Mouse (Mus musculus): ENCODE measurements at regions not wholly inside any gene's neighbourhood (a gene's known extent, or its start where the extent isn't known, plus 50 kb on each side); places are given as distances from the start of the nearest gene placed in this dataset.

DNA sequence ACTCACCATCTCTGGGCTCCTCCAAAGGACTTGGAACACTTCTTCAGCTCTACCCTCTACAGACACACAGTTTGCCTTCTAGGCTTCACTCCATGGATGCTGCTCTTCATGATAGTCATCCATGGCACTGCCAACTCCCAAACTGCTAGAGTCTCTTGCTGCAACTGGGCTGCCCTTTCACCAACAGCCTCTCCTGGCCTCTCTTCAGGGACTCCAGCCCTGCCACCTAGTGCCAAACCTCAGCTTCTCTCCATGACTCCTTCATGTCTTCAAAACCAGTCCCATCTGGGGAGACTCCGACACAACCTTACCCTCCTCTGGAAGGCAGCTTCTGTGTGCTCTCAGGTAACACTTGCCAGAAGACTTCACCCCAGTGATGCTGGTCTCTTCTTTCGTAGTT lies 164.9 kb upstream of the Plxnc1 start:
- WGBS, result 89% methylated on average over 2 of the region's 2 CpGs
- Histone ChIP-seq H3K27me3 (ENCODE audit: control insufficient read depth, insufficient read depth, low read depth, low read length) (no peaks in the 10 kb centered on the region), H3K4me1 (ENCODE audit: control insufficient read depth, insufficient read depth, low read length) (no peaks in the 10 kb centered on the region; the same call in 1 of the 2 replicates), H3K27ac (ENCODE audit: low read length) (no peak overlapping the region), H3K9me3 (replicated peaks; ENCODE audit: control insufficient read depth, low read length, poor library complexity, severe bottlenecking) (no peaks in the 10 kb centered on the region), H3K4me3 (ENCODE audit: low read depth, low read length) (no peak overlapping the region), H3K36me3 (ENCODE audit: control insufficient read depth, insufficient read depth, low read length) (no peaks in the 10 kb centered on the region), H3K4me2 (ENCODE audit: low read length) (no peak overlapping the region), H3K9ac (ENCODE audit: low read depth, low read length) (no peak overlapping the region)
- ATAC-seq, result no peak

- no peak overlapping the region; the same call in 1 of the 2 replicates for H3K27ac ChIP-seq (ENCODE audit: low read length)
- WGBS, result 19% methylated on average over 3 of the region's 3 CpGs
- H3K4me2 ChIP-seq (ENCODE audit: low read length), result no peak overlapping the region
- ATAC-seq, result peak; percentile 73; the same call in 1 of the 2 replicates
- no peaks in the 10 kb centered on the region for H3K9me3 ChIP-seq (replicated peaks; ENCODE audit: control insufficient read depth, low read length, poor library complexity, severe bottlenecking)
- H3K9ac ChIP-seq (ENCODE audit: low read depth, low read length), result no peak overlapping the region
- no peaks in the 10 kb centered on the region for H3K27me3 ChIP-seq (ENCODE audit: control insufficient read depth, insufficient read depth, low read depth, low read length)
- H3K4me3 ChIP-seq (ENCODE audit: low read depth, low read length), result no peak overlapping the region
- no peaks in the 10 kb centered on the region for H3K36me3 ChIP-seq (ENCODE audit: control insufficient read depth, insufficient read depth, low read length)
- no peaks in the 10 kb centered on the region; the same call in 1 of the 2 replicates for H3K4me1 ChIP-seq (ENCODE audit: control insufficient read depth, insufficient read depth, low read length)
Measured at GRCm38 (mm10) chr10:95107532-95108251, 163.1 kb upstream of the Plxnc1 start.

DNA sequence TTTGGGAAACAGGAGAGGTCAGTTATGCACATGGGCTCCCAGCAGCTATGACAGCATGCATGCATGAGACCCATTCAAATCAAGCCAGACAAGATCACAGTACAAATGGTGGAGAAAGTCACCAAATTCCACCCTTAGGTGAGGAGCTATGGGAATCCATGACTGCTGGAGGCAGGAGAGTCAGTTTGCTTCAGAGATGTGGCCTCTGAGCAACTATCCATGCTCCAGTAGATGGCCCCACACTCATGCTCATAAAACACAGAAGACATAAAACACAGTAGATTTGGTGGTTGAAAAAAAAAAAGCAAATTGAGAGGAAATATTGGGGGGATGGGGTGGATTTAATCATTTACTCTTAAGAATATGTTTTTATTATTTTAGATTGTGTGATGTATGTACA lies 159.2 kb upstream of the Plxnc1 start:
- no peak for ATAC-seq
- H3K4me3 ChIP-seq (ENCODE audit: low read depth, low read length), result no peak overlapping the region
- no peaks in the 10 kb centered on the region for H3K9me3 ChIP-seq (replicated peaks; ENCODE audit: control insufficient read depth, low read length, poor library complexity, severe bottlenecking)
- H3K36me3 ChIP-seq (ENCODE audit: control insufficient read depth, insufficient read depth, low read length), result no peaks in the 10 kb centered on the region
- no peak overlapping the region for H3K27ac ChIP-seq (ENCODE audit: low read length)
- H3K27me3 ChIP-seq (ENCODE audit: control insufficient read depth, insufficient read depth, low read depth, low read length), result no peaks in the 10 kb centered on the region
- H3K4me2 ChIP-seq (ENCODE audit: low read length), result no peak overlapping the region
- H3K4me1 ChIP-seq (ENCODE audit: control insufficient read depth, insufficient read depth, low read length), result no peaks in the 10 kb centered on the region; the same call in 1 of the 2 replicates
- H3K9ac ChIP-seq (ENCODE audit: low read depth, low read length), result no peak overlapping the region

DNA sequence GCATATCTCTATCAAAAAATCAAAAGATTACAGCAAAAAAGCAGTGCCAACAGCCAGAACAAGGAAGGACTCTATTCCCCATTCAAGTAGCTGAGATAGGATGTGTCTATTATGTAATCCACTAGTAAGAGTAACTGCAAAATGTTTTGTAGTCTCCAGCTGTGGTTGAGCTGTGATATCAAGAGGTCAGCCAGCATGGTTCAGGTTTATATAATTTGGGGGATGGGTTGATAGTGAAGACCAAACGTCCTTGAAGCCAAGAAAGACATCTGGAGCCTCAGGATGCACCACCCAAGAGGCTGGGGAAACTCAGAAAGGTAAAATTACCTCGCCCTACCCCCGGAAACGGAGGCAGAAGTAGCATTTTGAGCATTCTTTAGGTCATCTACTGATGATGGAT lies 158.3 kb upstream of the Plxnc1 start:
- no peaks in the 10 kb centered on the region for H3K36me3 ChIP-seq (ENCODE audit: control insufficient read depth, insufficient read depth, low read length)
- no peak overlapping the region for H3K4me2 ChIP-seq (ENCODE audit: low read length)
- no peaks in the 10 kb centered on the region for H3K9me3 ChIP-seq (replicated peaks; ENCODE audit: control insufficient read depth, low read length, poor library complexity, severe bottlenecking)
- no peak overlapping the region for H3K9ac ChIP-seq (ENCODE audit: low read depth, low read length)
- H3K27me3 ChIP-seq (ENCODE audit: control insufficient read depth, insufficient read depth, low read depth, low read length), result no peaks in the 10 kb centered on the region
- no peak for ATAC-seq
- no peak overlapping the region for H3K4me3 ChIP-seq (ENCODE audit: low read depth, low read length)
- H3K27ac ChIP-seq (ENCODE audit: low read length), result no peak overlapping the region
- WGBS, result 79% methylated on average over 4 of the region's 4 CpGs
- no peaks in the 10 kb centered on the region; the same call in 1 of the 2 replicates for H3K4me1 ChIP-seq (ENCODE audit: control insufficient read depth, insufficient read depth, low read length)

GRCm38 (mm10) chr10:95099906-95100305 lies 155.3 kb upstream of the Plxnc1 start:
- 89% methylated on average over 5 of the region's 5 CpGs for WGBS
- no peak for ATAC-seq
- no peak overlapping the region for H3K4me2 ChIP-seq (ENCODE audit: low read length)
- no peak overlapping the region for H3K9ac ChIP-seq (ENCODE audit: low read depth, low read length)
- no peaks in the 10 kb centered on the region for H3K4me1 ChIP-seq (ENCODE audit: control insufficient read depth, insufficient read depth, low read length)
- H3K27me3 ChIP-seq (ENCODE audit: control insufficient read depth, insufficient read depth, low read depth, low read length), result no peaks in the 10 kb centered on the region
- no peaks in the 10 kb centered on the region for H3K36me3 ChIP-seq (ENCODE audit: control insufficient read depth, insufficient read depth, low read length)
- H3K27ac ChIP-seq (ENCODE audit: low read length), result no peak overlapping the region
- no peaks in the 10 kb centered on the region for H3K9me3 ChIP-seq (replicated peaks; ENCODE audit: control insufficient read depth, low read length, poor library complexity, severe bottlenecking)
- H3K4me3 ChIP-seq (ENCODE audit: low read depth, low read length), result no peak overlapping the region

GRCm38 (mm10) chr10:95095847-95096246 lies 151.2 kb upstream of the Plxnc1 start:
- WGBS, result 86% methylated on average over 4 of the region's 4 CpGs
- no peak overlapping the region for H3K9ac ChIP-seq (ENCODE audit: low read depth, low read length)
- ATAC-seq, result no peak

DNA sequence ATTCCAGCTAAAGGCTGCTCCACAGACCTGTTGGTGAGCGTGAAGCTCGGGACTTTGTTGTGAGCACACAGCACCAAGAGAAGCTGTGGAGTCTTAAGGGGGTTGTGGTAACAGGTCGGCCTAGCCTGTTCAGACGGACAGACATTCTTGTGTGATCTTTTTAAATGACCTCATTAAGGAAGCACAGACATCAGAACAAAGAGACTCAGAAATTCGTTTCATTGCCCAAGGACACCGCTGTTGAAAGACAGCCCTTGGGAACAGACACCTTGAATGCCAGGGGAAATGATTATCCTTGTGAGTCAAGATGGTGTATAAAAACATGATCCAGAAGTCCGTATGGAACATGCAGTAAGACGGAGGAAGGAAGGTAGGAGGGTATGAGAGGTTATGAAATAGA lies 150.1 kb upstream of the Plxnc1 start:
- H3K9me3 ChIP-seq (replicated peaks; ENCODE audit: control insufficient read depth, low read length, poor library complexity, severe bottlenecking), result no peaks in the 10 kb centered on the region
- no peaks in the 10 kb centered on the region for H3K36me3 ChIP-seq (ENCODE audit: control insufficient read depth, insufficient read depth, low read length)
- H3K4me1 ChIP-seq (ENCODE audit: control insufficient read depth, insufficient read depth, low read length), result no peaks in the 10 kb centered on the region; the same call in 1 of the 2 replicates
- no peak overlapping the region for H3K27ac ChIP-seq (ENCODE audit: low read length)
- H3K4me2 ChIP-seq (ENCODE audit: low read length), result no peak overlapping the region
- no peak for ATAC-seq
- H3K9ac ChIP-seq (ENCODE audit: low read depth, low read length), result no peak overlapping the region
- H3K27me3 ChIP-seq (ENCODE audit: control insufficient read depth, insufficient read depth, low read depth, low read length), result no peaks in the 10 kb centered on the region
- no peak overlapping the region for H3K4me3 ChIP-seq (ENCODE audit: low read depth, low read length)
- 63% methylated on average over 8 of the region's 8 CpGs for WGBS

More at GRCm38 (mm10) chr10:95095847-95096246, 151.2 kb upstream of the Plxnc1 start:
- Histone ChIP-seq H3K9me3 (replicated peaks; ENCODE audit: control insufficient read depth, low read length, poor library complexity, severe bottlenecking) (no peaks in the 10 kb centered on the region), H3K27me3 (ENCODE audit: control insufficient read depth, insufficient read depth, low read depth, low read length) (no peaks in the 10 kb centered on the region), H3K4me3 (ENCODE audit: low read depth, low read length) (no peak overlapping the region), H3K4me2 (ENCODE audit: low read length) (no peak overlapping the region), H3K27ac (ENCODE audit: low read length) (no peak overlapping the region), H3K4me1 (ENCODE audit: control insufficient read depth, insufficient read depth, low read length) (no peaks in the 10 kb centered on the region; the same call in 1 of the 2 replicates), H3K36me3 (ENCODE audit: control insufficient read depth, insufficient read depth, low read length) (no peaks in the 10 kb centered on the region)

DNA sequence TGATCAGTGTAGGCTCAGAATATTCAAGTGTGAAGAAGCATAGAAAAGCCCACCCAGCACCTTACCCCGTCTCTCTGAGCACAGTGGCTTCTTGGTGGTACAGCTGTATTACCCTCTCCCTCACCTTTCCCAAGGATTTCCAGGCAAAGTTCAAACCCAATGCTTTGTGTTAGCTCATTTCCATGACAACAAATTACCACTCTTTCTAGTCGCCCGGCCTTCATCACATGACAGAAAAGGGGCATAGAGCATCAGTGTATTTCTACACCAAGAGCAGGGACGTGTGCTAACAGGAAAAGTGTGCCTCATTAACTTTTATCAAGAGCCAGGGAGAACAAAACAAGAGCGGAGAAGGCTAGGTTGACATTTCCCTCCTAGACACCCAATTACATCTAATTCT lies 148.6 kb upstream of the Plxnc1 start:
- 43% methylated on average over 5 of the region's 5 CpGs for WGBS
- Histone ChIP-seq H3K36me3 (ENCODE audit: control insufficient read depth, insufficient read depth, low read length) (no peaks in the 10 kb centered on the region), H3K27ac (ENCODE audit: low read length) (no peak overlapping the region), H3K9ac (ENCODE audit: low read depth, low read length) (no peak overlapping the region), H3K9me3 (replicated peaks; ENCODE audit: control insufficient read depth, low read length, poor library complexity, severe bottlenecking) (no peaks in the 10 kb centered on the region), H3K27me3 (ENCODE audit: control insufficient read depth, insufficient read depth, low read depth, low read length) (no peaks in the 10 kb centered on the region), H3K4me3 (ENCODE audit: low read depth, low read length) (no peak overlapping the region), H3K4me2 (ENCODE audit: low read length) (no peak overlapping the region), H3K4me1 (ENCODE audit: control insufficient read depth, insufficient read depth, low read length) (peaks cover 1% of the 10 kb centered on the region; the same call in 1 of the 2 replicates)
- ATAC-seq, result no peak

- H3K9me3 ChIP-seq (replicated peaks; ENCODE audit: control insufficient read depth, low read length, poor library complexity, severe bottlenecking), result no peaks in the 10 kb centered on the region
- no peak overlapping the region for H3K27ac ChIP-seq (ENCODE audit: low read length)
- WGBS, result 63% methylated on average over 6 of the region's 6 CpGs
- H3K4me2 ChIP-seq (ENCODE audit: low read length), result no peak overlapping the region
- no peak for ATAC-seq
- no peaks in the 10 kb centered on the region for H3K36me3 ChIP-seq (ENCODE audit: control insufficient read depth, insufficient read depth, low read length)
- H3K27me3 ChIP-seq (ENCODE audit: control insufficient read depth, insufficient read depth, low read depth, low read length), result no peaks in the 10 kb centered on the region
- peaks cover 2% of the 10 kb centered on the region; the same call in 1 of the 2 replicates for H3K4me1 ChIP-seq (ENCODE audit: control insufficient read depth, insufficient read depth, low read length)
- no peak overlapping the region for H3K9ac ChIP-seq (ENCODE audit: low read depth, low read length)
- no peak overlapping the region for H3K4me3 ChIP-seq (ENCODE audit: low read depth, low read length)
Measured at GRCm38 (mm10) chr10:95091086-95091485, 146.5 kb upstream of the Plxnc1 start.

All from midbrain, embryonic 16.5 days (tissue).